Mouse (Mus musculus) A20 (cell line): ENCODE results near the gene Rab26.

Experiments used
- DNase-seq: peaks from one replicate; pipeline ENCODE4 v3.0.0-alpha.2; 2011; ENCODE audit warnings: low read depth, low spot score

The Rab26 gene

GRCm38 (mm10) chr17:24513609-24514008 lies 20.4 kb downstream of the Rab26 start:
- peak; percentile 16 for DNase-seq

GRCm38 (mm10) chr17:24507806-24508460 lies 26.1 kb downstream of the Rab26 start:
- DNase-seq: no peak

- DNase-seq: no peak
Measured at GRCm38 (mm10) chr17:24507129-24507664, 26.8 kb downstream of the Rab26 start.

GRCm38 (mm10) chr17:24506332-24507070 lies 27.5 kb downstream of the Rab26 start:
- no peak for DNase-seq

GRCm38 (mm10) chr17:24505286-24505955 lies 28.6 kb downstream of the Rab26 start:
- no peak for DNase-seq

- no peak for DNase-seq
Measured at GRCm38 (mm10) chr17:24504085-24504484, 29.9 kb downstream of the Rab26 start.

- DNase-seq: peak; percentile 22
Measured at GRCm38 (mm10) chr17:24502208-24502607, 31.8 kb downstream of the Rab26 start.

- no peak for DNase-seq
Measured at GRCm38 (mm10) chr17:24496026-24496425, 38.0 kb downstream of the Rab26 start.

GRCm38 (mm10) chr17:24495443-24495842 lies 38.6 kb downstream of the Rab26 start:
- DNase-seq: no peak

- peak; percentile 73 for DNase-seq
Measured at GRCm38 (mm10) chr17:24494627-24495335, 39.2 kb downstream of the Rab26 start.

GRCm38 (mm10) chr17:24490399-24490798 lies 43.6 kb downstream of the Rab26 start:
- DNase-seq: no peak

GRCm38 (mm10) chr17:24489265-24490030 lies 44.6 kb downstream of the Rab26 start:
- no peak for DNase-seq

GRCm38 (mm10) chr17:24488662-24489264 lies 45.2 kb downstream of the Rab26 start:
- DNase-seq: no peak

GRCm38 (mm10) chr17:24488186-24488661 lies 45.8 kb downstream of the Rab26 start, which contains the start of gene Caskin1:
TSS of gene Caskin1 (plus strand) at chr17:24488601.
- DNase-seq: no peak

- DNase-seq: no peak
Measured at GRCm38 (mm10) chr17:24485090-24485860, 48.7 kb downstream of the Rab26 start.

- no peak for DNase-seq
Measured at GRCm38 (mm10) chr17:24483495-24483894, 50.5 kb downstream of the Rab26 start.

- no peak for DNase-seq
Measured at GRCm38 (mm10) chr17:24481027-24481815, 52.8 kb downstream of the Rab26 start.

GRCm38 (mm10) chr17:24480201-24480826 lies 53.7 kb downstream of the Rab26 start:
- peak; percentile 61 for DNase-seq
